Mouse (Mus musculus): ENCODE results near the gene Map4k1.

GRCm38 (mm10) chr7:28985207-28985606 lies 3.4 kb downstream of the Map4k1 start:
- TF ChIP-seq CTCF (IDR thresholded peaks at IDR 0.05; ENCODE audit: control insufficient read depth, insufficient read depth, insufficient read length): no peak
- TF ChIP-seq MAX (IDR thresholded peaks at IDR 0.05): no peak
- TF ChIP-seq USF1 (IDR thresholded peaks at IDR 0.05; ENCODE audit: low read depth): no peak
- no peak for TF ChIP-seq FOSL1 (IDR thresholded peaks at IDR 0.05; ENCODE audit: insufficient read depth, low read length, poor library complexity, severe bottlenecking)
